Mouse (Mus musculus) myocyte (in vitro differentiated cells): ENCODE data around the gene Nmur1.
A peak's percentile ranks its signal among the peaks of the same experiment; 100 is the strongest.

Experiments
- POLR2A ChIP-seq: IDR thresholded peaks from one replicate; pipeline ENCODE4 v1.6.1; 2011; ENCODE audit warnings: low read depth, mild to moderate bottlenecking, control low read depth, moderate library complexity; ENCODE audit not compliant: insufficient read length
- REST ChIP-seq: IDR thresholded peaks from one replicate; pipeline ENCODE4 v1.6.1; 2011; ENCODE audit warnings: mild to moderate bottlenecking, control low read depth, moderate library complexity; ENCODE audit not compliant: insufficient read depth, insufficient read length
- TCF12 ChIP-seq: IDR thresholded peaks from one replicate; pipeline ENCODE4 v1.6.1; 2011; ENCODE audit warnings: mild to moderate bottlenecking, control low read depth; ENCODE audit not compliant: poor library complexity, insufficient read depth, severe bottlenecking
- USF1 ChIP-seq: IDR thresholded peaks from one replicate; pipeline ENCODE4 v1.6.1; 2011; ENCODE audit warnings: low read depth, mild to moderate bottlenecking, control low read depth, moderate library complexity

GRCm38 (mm10) chr1:86470519-86471181 lies 44.6 kb upstream of the Nmur1 start:
- TF ChIP-seq TCF12 (peak; percentile 24), POLR2A (peak; percentile 60), REST (no peak), USF1 (peak; percentile 33)
